Mouse (Mus musculus): ENCODE measurements around the gene Prkcg. TPM values are rescaled to one million over a fixed set of nuclear protein-coding genes. Genes with fewer than 3 reads are reported as not detected.
A peak's percentile ranks its signal among the peaks of the same experiment; 100 is the strongest.

Prkcg gene
- total and polyA plus RNA-seq, 2 experiments from 2014 or later: 0.40 to 1.8 TPM

- H3K4me2 ChIP-seq (ENCODE audit: low read depth, low read length): no peak overlapping the region
- TF ChIP-seq CTCF (IDR thresholded peaks at IDR 0.05; ENCODE audit: low read depth) (no peak), EP300 (IDR thresholded peaks at IDR 0.05; ENCODE audit: low read depth) (no peak)
- no peaks in the 10 kb centered on the region for H3K36me3 ChIP-seq (replicated peaks; ENCODE audit: control insufficient read depth, insufficient read depth, low read length)
- no peaks in the 10 kb centered on the region for H3K27me3 ChIP-seq (ENCODE audit: control insufficient read depth, insufficient read depth, low read length)
- DNase-seq (ENCODE audit: low spot score) (no peak), ATAC-seq (ENCODE audit: insufficient read depth, low read depth) (no peak)
- no peak overlapping the region for H3K27ac ChIP-seq (ENCODE audit: low read depth)
- no peaks in the 10 kb centered on the region for H3K9me3 ChIP-seq (replicated peaks; ENCODE audit: control insufficient read depth, low read length)
- H3K4me3 ChIP-seq (ENCODE audit: low read depth, low read length): no peak overlapping the region
- peaks cover 8% of the 10 kb centered on the region for H3K4me1 ChIP-seq (ENCODE audit: control insufficient read depth, insufficient read depth)
- H3K9ac ChIP-seq (replicated peaks; ENCODE audit: low read depth, low read length): no peak overlapping the region
- WGBS: 81% methylated on average over 11 of the region's 11 CpGs
Measured at GRCm38 (mm10) chr7:3283081-3283875, 5.7 kb upstream of the Prkcg start.

- no peak for ATAC-seq (ENCODE audit: insufficient read depth, low read depth)
- Histone ChIP-seq H3K4me1 (ENCODE audit: control insufficient read depth, insufficient read depth) (peaks cover 8% of the 10 kb centered on the region), H3K9me3 (replicated peaks; ENCODE audit: control insufficient read depth, low read length) (no peaks in the 10 kb centered on the region), H3K9ac (replicated peaks; ENCODE audit: low read depth, low read length) (no peak overlapping the region), H3K4me3 (ENCODE audit: low read depth, low read length) (no peak overlapping the region), H3K36me3 (replicated peaks; ENCODE audit: control insufficient read depth, insufficient read depth, low read length) (no peaks in the 10 kb centered on the region), H3K27me3 (ENCODE audit: control insufficient read depth, insufficient read depth, low read length) (no peaks in the 10 kb centered on the region), H3K4me2 (ENCODE audit: low read depth, low read length) (no peak overlapping the region), H3K27ac (ENCODE audit: low read depth) (no peak overlapping the region)
- no peak for DNase-seq (ENCODE audit: low spot score)
- no peak for TF ChIP-seq EP300 (IDR thresholded peaks at IDR 0.05; ENCODE audit: low read depth)
- TF ChIP-seq CTCF (IDR thresholded peaks at IDR 0.05; ENCODE audit: low read depth): no peak
- 78% methylated on average over 10 of the region's 10 CpGs for WGBS
Measured at GRCm38 (mm10) chr7:3284604-3285003, 4.4 kb upstream of the Prkcg start.

DNA sequence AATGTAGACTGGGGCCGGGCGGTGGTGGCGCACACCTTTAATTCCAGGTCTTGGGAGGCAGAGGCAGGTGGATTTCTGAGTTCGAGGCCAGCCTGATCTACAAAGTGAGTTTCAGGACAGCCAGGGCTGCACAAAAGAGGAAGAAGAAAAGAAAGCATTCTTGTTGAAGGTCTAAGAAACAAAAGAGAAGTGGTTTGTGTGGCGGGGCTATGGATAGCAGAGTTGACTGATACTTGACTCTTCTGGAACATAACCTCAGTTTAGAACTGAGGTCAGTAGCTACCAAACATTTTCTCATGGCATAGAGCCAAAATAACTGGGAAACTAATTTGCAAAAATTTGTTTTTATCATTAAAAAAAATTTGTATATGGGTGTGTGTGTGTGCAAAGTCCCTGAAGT, 2.9 kb upstream of the Prkcg start:
- Histone ChIP-seq H3K9ac (replicated peaks; ENCODE audit: low read depth, low read length) (no peak overlapping the region), H3K4me1 (ENCODE audit: control insufficient read depth, insufficient read depth) (no peaks in the 10 kb centered on the region), H3K36me3 (replicated peaks; ENCODE audit: control insufficient read depth, insufficient read depth, low read length) (no peaks in the 10 kb centered on the region), H3K4me2 (ENCODE audit: low read depth, low read length) (no peak overlapping the region), H3K9me3 (replicated peaks; ENCODE audit: control insufficient read depth, low read length) (no peaks in the 10 kb centered on the region), H3K4me3 (ENCODE audit: low read depth, low read length) (no peak overlapping the region), H3K27me3 (ENCODE audit: control insufficient read depth, insufficient read depth, low read length) (no peaks in the 10 kb centered on the region), H3K27ac (ENCODE audit: low read depth) (no peak overlapping the region)
- no peak for ATAC-seq (ENCODE audit: insufficient read depth, low read depth)
- TF ChIP-seq CTCF (IDR thresholded peaks at IDR 0.05; ENCODE audit: low read depth) (no peak), EP300 (IDR thresholded peaks at IDR 0.05; ENCODE audit: low read depth) (no peak)
- WGBS: 91% methylated on average over 5 of the region's 5 CpGs
- DNase-seq (ENCODE audit: low spot score): no peak

DNA sequence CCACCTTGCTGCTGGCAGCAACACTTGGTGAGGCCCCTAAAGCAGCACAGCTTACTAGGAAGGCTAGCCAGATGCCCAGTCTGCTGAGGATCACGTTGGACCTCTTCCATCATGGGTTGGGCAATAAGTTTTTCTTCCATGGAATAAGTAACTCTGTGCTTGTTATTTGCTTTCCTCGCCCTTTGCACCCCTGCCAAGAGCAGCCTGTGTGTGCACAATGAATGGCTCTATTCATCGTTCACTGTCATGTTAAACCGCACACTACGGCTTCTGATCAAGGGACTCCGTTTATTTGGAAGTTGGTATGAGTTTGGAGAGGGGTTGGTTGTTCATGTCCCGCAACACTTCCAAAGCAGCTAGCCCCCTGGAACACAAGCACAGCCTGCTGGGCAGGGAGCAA, 1.8 kb upstream of the Prkcg start:
- no peaks in the 10 kb centered on the region for H3K36me3 ChIP-seq (replicated peaks; ENCODE audit: control insufficient read depth, insufficient read depth, low read length)
- no peak overlapping the region for H3K9ac ChIP-seq (replicated peaks; ENCODE audit: low read depth, low read length)
- H3K4me1 ChIP-seq (ENCODE audit: control insufficient read depth, insufficient read depth): no peaks in the 10 kb centered on the region; the same call in 1 of the 2 replicates
- ATAC-seq (ENCODE audit: insufficient read depth, low read depth) (no peak), DNase-seq (ENCODE audit: low spot score) (no peak)
- H3K27me3 ChIP-seq (ENCODE audit: control insufficient read depth, insufficient read depth, low read length): no peaks in the 10 kb centered on the region
- TF ChIP-seq CTCF (IDR thresholded peaks at IDR 0.05; ENCODE audit: low read depth) (no peak), EP300 (IDR thresholded peaks at IDR 0.05; ENCODE audit: low read depth) (no peak)
- no peak overlapping the region for H3K4me2 ChIP-seq (ENCODE audit: low read depth, low read length)
- no peaks in the 10 kb centered on the region for H3K9me3 ChIP-seq (replicated peaks; ENCODE audit: control insufficient read depth, low read length)
- no peak overlapping the region for H3K27ac ChIP-seq (ENCODE audit: low read depth)
- no peak overlapping the region for H3K4me3 ChIP-seq (ENCODE audit: low read depth, low read length)
- 78% methylated on average over 7 of the region's 7 CpGs for WGBS

DNA sequence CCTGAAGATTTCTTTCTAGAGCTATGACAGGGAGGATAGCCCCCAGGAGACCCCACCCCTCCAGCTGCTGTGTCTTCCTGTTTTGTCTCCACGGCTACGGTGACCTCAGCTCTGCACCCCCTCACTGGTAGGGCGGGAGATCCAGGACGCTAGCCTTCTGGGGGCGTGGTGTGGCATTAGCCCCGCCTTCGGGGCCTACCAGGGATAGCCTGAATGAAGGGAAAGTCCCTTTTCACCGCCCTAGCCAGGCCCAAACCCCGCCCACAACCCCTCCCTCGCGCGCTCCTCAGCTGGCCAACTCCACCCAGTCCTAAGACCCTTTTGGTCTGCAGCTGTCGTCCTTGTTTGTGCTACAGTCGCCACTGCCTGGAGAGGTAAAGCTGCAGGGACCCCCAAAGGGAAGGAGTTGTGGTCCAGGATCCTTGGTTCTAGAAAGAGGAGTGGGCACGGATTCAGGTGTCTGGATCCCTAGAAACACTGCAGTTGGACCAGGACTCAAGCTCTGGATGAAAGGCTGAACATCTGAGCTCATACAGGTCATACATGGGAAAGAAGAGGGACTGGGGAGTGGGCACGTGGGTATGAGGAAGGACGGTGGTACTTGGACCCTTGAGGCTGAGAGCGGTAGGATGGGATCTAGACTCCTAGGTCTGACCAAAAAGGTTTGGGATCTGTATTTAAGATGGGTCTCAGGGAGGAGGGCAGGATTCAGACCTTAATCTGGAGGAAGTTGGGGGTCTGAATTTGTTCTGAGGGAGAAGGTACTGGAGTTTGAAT, 1.5 kb downstream of the Prkcg start:
- peaks cover 18% of the 10 kb centered on the region for H3K4me1 ChIP-seq (ENCODE audit: control insufficient read depth, insufficient read depth)
- no peaks in the 10 kb centered on the region for H3K9me3 ChIP-seq (replicated peaks; ENCODE audit: control insufficient read depth, low read length)
- H3K27ac ChIP-seq (ENCODE audit: low read depth): peak overlapping the region; percentile 93
- no peaks in the 10 kb centered on the region for H3K27me3 ChIP-seq (ENCODE audit: control insufficient read depth, insufficient read depth, low read length)
- under 1% methylated on average over 18 of the region's 18 CpGs for WGBS
- peak; percentile 12; the same call in 1 of the 2 replicates for TF ChIP-seq CTCF (IDR thresholded peaks at IDR 0.05; ENCODE audit: low read depth)
- TF ChIP-seq EP300 (IDR thresholded peaks at IDR 0.05; ENCODE audit: low read depth): no peak
- peaks cover 19% of the 10 kb centered on the region for H3K36me3 ChIP-seq (replicated peaks; ENCODE audit: control insufficient read depth, insufficient read depth, low read length)
- peak overlapping the region; percentile 77 for H3K9ac ChIP-seq (replicated peaks; ENCODE audit: low read depth, low read length)
- peak overlapping the region; percentile 68 for H3K4me2 ChIP-seq (ENCODE audit: low read depth, low read length)
- ATAC-seq (ENCODE audit: insufficient read depth, low read depth): peak; percentile 87
- DNase-seq (ENCODE audit: low spot score): peak; percentile 97
- H3K4me3 ChIP-seq (ENCODE audit: low read depth, low read length): peak overlapping the region; percentile 64

All from heart, postnatal 0 days (tissue).